Comparison of ENCODE assay signal across 10 mouse cellular contexts in the genomic region with DNA sequence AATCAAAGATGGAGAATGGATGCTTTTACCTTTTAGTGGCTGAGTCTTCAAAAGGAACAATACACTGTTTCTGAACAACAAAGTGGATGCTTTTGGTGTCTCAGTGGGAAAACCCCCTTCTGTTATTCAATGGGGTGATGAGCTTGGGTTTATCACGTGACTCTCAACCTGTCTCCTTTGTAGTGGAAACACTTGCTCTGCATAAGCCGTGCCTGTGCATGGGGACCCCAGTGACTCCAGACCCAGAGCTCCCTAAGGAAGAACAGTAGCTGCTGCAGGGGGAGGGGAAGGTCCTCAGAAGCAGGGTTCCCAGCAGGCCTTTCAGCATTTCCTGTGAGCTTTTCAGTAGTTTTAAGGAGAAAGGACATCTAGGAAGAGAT.
A peak's percentile ranks its signal among the peaks of the same experiment; 100 is the strongest.
DNase-seq lines count a peak whose midpoint lies in the region; ATAC-seq and TF ChIP-seq lines count a peak whose summit lies in the region.
"Had no signal": no experiment of that assay in that cellular context is flagged by ENCODE, and none has a peak within 500 bp of the region (broad histone marks: within the 10 kb centered on the region; RNA-seq: fewer than 3 reads in every experiment).

No protein-coding gene starts in this region.

- TF ChIP-seq CTCF in midbrain, postnatal 0 days (IDR thresholded peaks at IDR 0.05): no peak

- H3K27ac ChIP-seq in midbrain, embryonic 10.5 days (replicated peaks): peak overlapping the region; percentile 83
- H3K27ac ChIP-seq in midbrain, postnatal 0 days (ENCODE audit: low read depth, low read length): no peak overlapping the region
- peak overlapping the region; percentile 56 for H3K27ac ChIP-seq in hindbrain, embryonic 11.5 days (ENCODE audit: low read depth, low read length)
- H3K27ac ChIP-seq in liver, embryonic 11.5 days (ENCODE audit: low read depth, low read length): no peak overlapping the region
- H3K27ac ChIP-seq: embryonic facial prominence, embryonic 12.5 days had no signal

- 22% methylated on average over 2 of the region's 2 CpGs for WGBS in midbrain, embryonic 10.5 days
- 13% methylated on average over 2 of the region's 2 CpGs for WGBS in midbrain, postnatal 0 days
- WGBS in hindbrain, embryonic 11.5 days: 7% methylated on average over 2 of the region's 2 CpGs
- 38% methylated on average over 2 of the region's 2 CpGs for WGBS in liver, embryonic 11.5 days

- H3K27me3 ChIP-seq in midbrain, embryonic 10.5 days (ENCODE audit: low read depth, poor library complexity, severe bottlenecking): no peaks in the 10 kb centered on the region
- H3K27me3 ChIP-seq in midbrain, postnatal 0 days (ENCODE audit: insufficient read depth, low read length): no peaks in the 10 kb centered on the region
- H3K27me3 ChIP-seq in hindbrain, embryonic 11.5 days (ENCODE audit: control insufficient read depth, insufficient read depth, low read length): no peaks in the 10 kb centered on the region
- H3K27me3 ChIP-seq in liver, embryonic 11.5 days (replicated peaks; ENCODE audit: control insufficient read depth, insufficient read depth, low read length): no peaks in the 10 kb centered on the region
- H3K27me3 ChIP-seq: embryonic facial prominence, embryonic 12.5 days had no signal

- H3K4me3 ChIP-seq in midbrain, embryonic 10.5 days: no peak overlapping the region
- H3K4me3 ChIP-seq in midbrain, postnatal 0 days (ENCODE audit: low read depth, low read length): no peak overlapping the region
- H3K4me3 ChIP-seq in hindbrain, embryonic 11.5 days (ENCODE audit: low read depth, low read length): no peak overlapping the region
- H3K4me3 ChIP-seq in liver, embryonic 11.5 days (ENCODE audit: low read depth, low read length): no peak overlapping the region
- H3K4me3 ChIP-seq: embryonic facial prominence, embryonic 12.5 days had no signal

- no peak; the same call in 1 of the 2 replicates for ATAC-seq in midbrain, postnatal 0 days (ENCODE audit: low FRiP score)
- peak; percentile 90 for ATAC-seq in hindbrain, embryonic 11.5 days (ENCODE audit: low FRiP score)
- no peak for ATAC-seq in liver, embryonic 11.5 days (replicated peaks; ENCODE audit: low FRiP score)

- no peaks in the 10 kb centered on the region for H3K36me3 ChIP-seq in midbrain, embryonic 10.5 days
- H3K36me3 ChIP-seq in midbrain, postnatal 0 days (ENCODE audit: insufficient read depth, low read length): no peaks in the 10 kb centered on the region
- H3K36me3 ChIP-seq in hindbrain, embryonic 11.5 days (ENCODE audit: control insufficient read depth, insufficient read depth, low read length): no peaks in the 10 kb centered on the region
- H3K36me3 ChIP-seq in liver, embryonic 11.5 days (ENCODE audit: control insufficient read depth, insufficient read depth, low read length): no peaks in the 10 kb centered on the region
- H3K36me3 ChIP-seq: embryonic facial prominence, embryonic 12.5 days had no signal

- H3K9ac ChIP-seq in midbrain, postnatal 0 days (replicated peaks; ENCODE audit: low read length, poor library complexity, severe bottlenecking): no peak overlapping the region
- no peak overlapping the region for H3K9ac ChIP-seq in hindbrain, embryonic 11.5 days (ENCODE audit: low read depth, low read length)
- H3K9ac ChIP-seq in liver, embryonic 11.5 days (ENCODE audit: low read depth, low read length): no peak overlapping the region
- H3K9ac ChIP-seq: embryonic facial prominence, embryonic 12.5 days had no signal

- H3K4me2 ChIP-seq in midbrain, postnatal 0 days (ENCODE audit: low read depth, low read length, poor library complexity, severe bottlenecking): no peak overlapping the region
- H3K4me2 ChIP-seq in hindbrain, embryonic 11.5 days (replicated peaks; ENCODE audit: low read depth, low read length): no peak overlapping the region
- H3K4me2 ChIP-seq in liver, embryonic 11.5 days: no peak overlapping the region
- H3K4me2 ChIP-seq: embryonic facial prominence, embryonic 12.5 days had no signal

- peak; percentile 29 for DNase-seq in midbrain, embryonic 10.5 days (ENCODE audit: low spot score)
- DNase-seq in midbrain, postnatal 0 days (ENCODE audit: low spot score): no peak
- peak; percentile 42 for DNase-seq in ZHBTc4 (ENCODE audit: low read depth, low spot score)
- DNase-seq in hindbrain, embryonic 11.5 days (ENCODE audit: low spot score): peak; percentile 56
- DNase-seq in naive thymus-derived CD4-positive, alpha-beta T cell, adult 2 months (ENCODE audit: low read depth): peak; percentile 74
- no peak for DNase-seq in liver, embryonic 11.5 days (ENCODE audit: low spot score)
- no peak for DNase-seq in B cell, adult 2 months
- no peak for DNase-seq in right cerebral cortex, postnatal 14 days
- DNase-seq: kidney, postnatal 10 days had no signal

- H3K4me1 ChIP-seq in midbrain, embryonic 10.5 days: peaks cover 31% of the 10 kb centered on the region
- H3K4me1 ChIP-seq in midbrain, postnatal 0 days (ENCODE audit: insufficient read depth, low read length): 0 out of 2 replicates have a peak, but pooled peaks cover 4% of the 10 kb centered on the region
- H3K4me1 ChIP-seq in hindbrain, embryonic 11.5 days (replicated peaks; ENCODE audit: control insufficient read depth, insufficient read depth, low read length): 0 out of 2 replicates have a peak, but pooled peaks cover 4% of the 10 kb centered on the region
- H3K4me1 ChIP-seq in liver, embryonic 11.5 days (replicated peaks; ENCODE audit: control insufficient read depth, insufficient read depth, low read length): 0 out of 2 replicates have a peak, but pooled peaks cover under 1% of the 10 kb centered on the region

- H3K9me3 ChIP-seq in midbrain, embryonic 10.5 days (replicated peaks): no peaks in the 10 kb centered on the region
- H3K9me3 ChIP-seq in midbrain, postnatal 0 days (ENCODE audit: low read length): no peaks in the 10 kb centered on the region
- H3K9me3 ChIP-seq in hindbrain, embryonic 11.5 days (ENCODE audit: control insufficient read depth, low read length): no peaks in the 10 kb centered on the region
- H3K9me3 ChIP-seq in liver, embryonic 11.5 days (ENCODE audit: control insufficient read depth, low read length): no peaks in the 10 kb centered on the region
- H3K9me3 ChIP-seq: embryonic facial prominence, embryonic 12.5 days had no signal

Comparison
In these comparisons a context has a peak if more than half of its experiments do, and no peak if none do; other contexts are left out.
1. DNase-seq: peak in midbrain, embryonic 10.5 days (single experiment), ZHBTc4 (single experiment), hindbrain, embryonic 11.5 days (single experiment) and naive thymus-derived CD4-positive, alpha-beta T cell, adult 2 months (single experiment); none in midbrain, postnatal 0 days (single experiment), liver, embryonic 11.5 days (single experiment), B cell, adult 2 months (0 of 2) and right cerebral cortex, postnatal 14 days (single experiment).
2. H3K27ac ChIP-seq: peak in midbrain, embryonic 10.5 days (single experiment) and hindbrain, embryonic 11.5 days (single experiment); none in midbrain, postnatal 0 days (single experiment) and liver, embryonic 11.5 days (single experiment).